Mouse (Mus musculus) intestine, embryonic 14.5 days (tissue): ENCODE measurements at regions not wholly inside any gene's neighbourhood (a gene's known extent, or its start where the extent isn't known, plus 50 kb on each side); places are given as distances from the start of the nearest gene placed in this dataset.
A peak's percentile ranks its signal among the peaks of the same experiment; 100 is the strongest.

Experiments
- ATAC-seq: fragments of 200-750 bp; cut with Nextera tagmentation; replicated peaks from 2 replicates; pipeline ENCODE4 v1.8.0; 2017; ENCODE audit warnings: low read depth, moderate number of reproducible peaks, moderate TSS enrichment, moderate library complexity; ENCODE audit not compliant: low FRiP score, low TSS enrichment
- DNase-seq: peaks from one replicate; pipeline ENCODE4 v3.0.0-alpha.2; 2018; ENCODE audit warnings: low spot score
- H3K27ac ChIP-seq: fragments of 300-500 bp; sonication (generic); 2 replicates; pipeline ENCODE4 v1.5.1; 2014; ENCODE audit warnings: low read depth, mild to moderate bottlenecking, control low read depth
- H3K27me3 ChIP-seq: fragments of 300-500 bp; sonication (generic); replicated peaks from 2 replicates; pipeline ENCODE4 v1.6.1; 2014; ENCODE audit warnings: low read length, control low read depth; ENCODE audit not compliant: control insufficient read depth, insufficient read depth
- H3K36me3 ChIP-seq: fragments of 300-500 bp; sonication (generic); 2 replicates; pipeline ENCODE4 v1.6.1; 2014; ENCODE audit warnings: low read length, control low read depth; ENCODE audit not compliant: control insufficient read depth, insufficient read depth
- H3K4me1 ChIP-seq: fragments of 300-500 bp; sonication (generic); replicated peaks from 2 replicates; pipeline ENCODE4 v1.6.1; 2014; ENCODE audit warnings: low read length, control low read depth, mixed read lengths; ENCODE audit not compliant: control insufficient read depth, insufficient read depth
- H3K4me2 ChIP-seq: fragments of 300-500 bp; sonication (generic); 2 replicates; pipeline ENCODE4 v1.6.1; 2014; ENCODE audit warnings: low read length
- H3K4me3 ChIP-seq: fragments of 300-500 bp; sonication (generic); 2 replicates; pipeline ENCODE4 v1.5.1; 2014; ENCODE audit warnings: low read depth, low read length, control low read depth, mixed read lengths
- H3K9ac ChIP-seq: fragments of 300-500 bp; sonication (generic); 2 replicates; pipeline ENCODE4 v1.6.1; 2014; ENCODE audit warnings: mild to moderate bottlenecking, low read length
- H3K9me3 ChIP-seq: fragments of 300-500 bp; sonication (generic); 2 replicates; pipeline ENCODE4 v1.6.1; 2016; ENCODE audit warnings: low read length, control low read depth; ENCODE audit not compliant: control insufficient read depth
- WGBS: fragments of 180-500 bp; shearing (Covaris S2); extraction: QIAGEN DNeasy Blood & Tissue Kit; methylation state at CpG from one replicate; pipeline ENCODE4 v1.1.7; 2014; 5-methylcytosine and 5-hydroxymethylcytosine counted together

DNA sequence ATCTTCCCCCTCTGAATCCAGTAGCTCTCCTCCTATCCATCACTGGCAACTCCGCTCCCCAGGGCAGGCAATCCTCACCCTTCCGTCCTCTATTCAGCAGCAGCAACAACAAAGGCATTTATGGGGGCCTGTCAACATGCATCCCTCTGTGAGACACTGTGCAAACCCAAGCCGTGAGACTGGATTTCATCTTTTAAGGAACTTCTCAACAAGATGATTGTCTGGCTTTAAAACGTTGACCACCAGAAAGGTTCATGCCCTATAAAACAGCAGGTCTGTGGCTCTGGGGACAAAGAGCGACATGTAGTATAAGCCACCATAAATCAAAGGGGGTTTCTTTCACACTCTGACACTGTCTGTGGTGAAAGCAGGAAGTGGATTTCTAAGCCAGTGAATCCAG, 171.4 kb downstream of the Sox4 start:
- Histone ChIP-seq H3K4me1 (peaks cover 28% of the 10 kb centered on the region; the same call in 1 of the 2 replicates), H3K27me3 (no peaks in the 10 kb centered on the region), H3K4me3 (no peak overlapping the region), H3K9ac (no peak overlapping the region), H3K27ac (peak overlapping the region; percentile 51; the same call in 1 of the 2 replicates), H3K4me2 (no peak overlapping the region), H3K36me3 (no peaks in the 10 kb centered on the region), H3K9me3 (no peaks in the 10 kb centered on the region)
- peak; percentile 58 for DNase-seq
- 19% methylated on average over 5 of the region's 5 CpGs for WGBS
- ATAC-seq: no peak

DNA sequence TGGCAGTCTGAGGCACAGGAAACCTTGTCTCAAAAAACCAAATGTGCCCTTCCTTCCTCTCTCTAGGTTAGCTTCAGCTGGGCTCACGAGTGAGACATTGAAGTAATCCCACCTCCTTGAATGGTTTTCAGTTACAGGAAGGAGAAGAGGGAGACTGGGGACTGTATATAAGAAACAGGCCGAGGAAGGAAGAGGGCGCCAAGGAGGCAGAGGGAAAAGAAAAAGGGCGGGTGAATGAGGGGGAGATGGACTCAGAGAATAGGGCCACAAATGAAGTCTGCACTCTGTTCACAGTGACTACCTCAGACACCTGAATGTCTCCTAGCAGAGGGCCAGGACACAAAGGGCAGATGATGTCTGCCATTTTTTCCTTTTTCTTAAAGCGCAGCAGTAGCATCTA, 171.9 kb downstream of the Sox4 start:
- no peaks in the 10 kb centered on the region for H3K9me3 ChIP-seq
- WGBS: 32% methylated on average over 5 of the region's 5 CpGs
- ATAC-seq (no peak), DNase-seq (no peak)
- H3K9ac ChIP-seq: no peak overlapping the region
- H3K4me3 ChIP-seq: no peak overlapping the region
- H3K4me1 ChIP-seq: peaks cover 24% of the 10 kb centered on the region; the same call in 1 of the 2 replicates
- no peak overlapping the region for H3K4me2 ChIP-seq
- H3K27me3 ChIP-seq: no peaks in the 10 kb centered on the region
- no peaks in the 10 kb centered on the region for H3K36me3 ChIP-seq
- peak overlapping the region; percentile 33; the same call in 1 of the 2 replicates for H3K27ac ChIP-seq

DNA sequence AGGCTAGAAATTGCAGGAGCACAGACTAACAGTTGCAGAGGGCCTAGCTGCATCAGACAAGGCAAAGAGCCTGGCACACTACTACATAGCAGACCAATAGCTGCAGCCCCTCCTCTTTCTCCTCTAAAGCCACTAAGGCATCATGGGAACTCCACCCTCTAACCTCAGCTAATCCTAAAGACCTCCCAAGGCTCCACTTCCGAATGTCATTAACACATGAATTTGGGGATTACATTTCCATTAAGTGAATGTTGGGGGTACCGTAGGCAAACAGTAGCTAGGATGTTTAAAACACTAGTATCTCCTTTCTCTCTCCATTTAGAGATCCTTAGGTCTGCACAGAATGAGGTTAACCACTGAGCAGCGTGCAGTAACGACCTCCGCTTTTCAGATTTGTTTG, 173.1 kb downstream of the Sox4 start:
- no peak for DNase-seq
- no peaks in the 10 kb centered on the region for H3K36me3 ChIP-seq
- no peak overlapping the region for H3K27ac ChIP-seq
- H3K27me3 ChIP-seq: no peaks in the 10 kb centered on the region
- H3K4me2 ChIP-seq: no peak overlapping the region
- no peak overlapping the region for H3K4me3 ChIP-seq
- no peak for ATAC-seq
- peaks cover 26% of the 10 kb centered on the region for H3K4me1 ChIP-seq
- no peaks in the 10 kb centered on the region for H3K9me3 ChIP-seq
- 79% methylated on average over 5 of the region's 5 CpGs for WGBS
- H3K9ac ChIP-seq: no peak overlapping the region

DNA sequence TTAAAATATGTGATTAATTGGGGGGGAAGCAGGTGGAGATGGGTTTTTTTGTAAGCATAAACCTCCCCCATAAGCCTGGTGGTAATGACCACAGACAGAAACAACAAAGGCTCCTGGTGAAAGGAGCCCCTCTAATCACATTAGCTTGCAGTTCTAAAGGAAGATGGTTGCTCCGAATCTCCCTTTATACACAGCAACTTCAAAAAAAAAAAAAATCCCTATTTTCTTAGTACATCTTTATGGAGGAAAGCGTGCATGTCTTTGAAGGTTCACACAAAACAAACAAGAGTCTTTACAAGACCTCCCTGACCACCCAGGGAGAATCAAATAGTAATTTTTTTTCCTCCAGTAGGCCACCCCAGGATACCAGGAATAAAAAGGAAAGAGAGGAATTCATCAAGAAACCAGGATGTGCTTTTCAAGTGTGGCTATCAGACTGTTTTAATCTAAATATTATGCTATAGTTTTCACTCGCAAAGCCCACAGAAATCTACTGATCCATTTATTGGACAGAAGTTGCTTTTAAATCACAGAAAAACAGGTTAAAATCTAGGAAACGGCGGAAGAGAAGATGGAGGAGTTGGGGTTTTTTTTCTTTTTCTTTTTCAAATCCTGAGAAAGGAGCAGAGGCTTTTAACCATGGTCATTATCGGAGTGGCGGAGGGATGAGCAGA, 178.2 kb downstream of the Sox4 start:
- Histone ChIP-seq H3K27me3 (no peaks in the 10 kb centered on the region), H3K4me3 (no peak overlapping the region), H3K9me3 (no peaks in the 10 kb centered on the region), H3K27ac (no peak overlapping the region), H3K9ac (no peak overlapping the region), H3K4me2 (no peak overlapping the region), H3K36me3 (no peaks in the 10 kb centered on the region), H3K4me1 (peaks cover 16% of the 10 kb centered on the region)
- no peak for ATAC-seq
- 34% methylated on average over 7 of the region's 7 CpGs for WGBS
- DNase-seq: no peak

DNA sequence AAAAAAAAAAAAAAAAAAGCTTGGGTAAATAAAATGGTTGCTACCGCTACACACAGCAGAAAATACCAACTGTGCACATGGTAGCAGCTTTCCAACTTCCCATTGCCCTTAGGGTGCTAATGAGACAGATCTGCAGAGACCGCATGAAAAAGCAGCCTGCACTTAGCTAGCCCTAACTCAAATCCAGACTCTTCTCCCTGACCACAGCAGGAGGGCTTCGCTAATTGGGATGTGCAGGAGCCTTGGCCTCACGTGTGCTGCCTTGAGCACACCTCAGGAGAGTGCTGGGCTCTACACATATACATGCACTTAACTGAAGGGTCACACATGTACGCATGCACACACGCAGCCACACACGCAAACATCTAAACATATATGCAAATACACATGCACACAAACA, 178.9 kb downstream of the Sox4 start:
- peaks cover 21% of the 10 kb centered on the region for H3K4me1 ChIP-seq
- WGBS: 69% methylated on average over 7 of the region's 7 CpGs
- no peak overlapping the region for H3K9ac ChIP-seq
- no peak overlapping the region for H3K4me2 ChIP-seq
- H3K27me3 ChIP-seq: no peaks in the 10 kb centered on the region
- H3K27ac ChIP-seq: no peak overlapping the region
- H3K36me3 ChIP-seq: no peaks in the 10 kb centered on the region
- no peaks in the 10 kb centered on the region for H3K9me3 ChIP-seq
- ATAC-seq: no peak
- no peak overlapping the region for H3K4me3 ChIP-seq
- DNase-seq: no peak

DNA sequence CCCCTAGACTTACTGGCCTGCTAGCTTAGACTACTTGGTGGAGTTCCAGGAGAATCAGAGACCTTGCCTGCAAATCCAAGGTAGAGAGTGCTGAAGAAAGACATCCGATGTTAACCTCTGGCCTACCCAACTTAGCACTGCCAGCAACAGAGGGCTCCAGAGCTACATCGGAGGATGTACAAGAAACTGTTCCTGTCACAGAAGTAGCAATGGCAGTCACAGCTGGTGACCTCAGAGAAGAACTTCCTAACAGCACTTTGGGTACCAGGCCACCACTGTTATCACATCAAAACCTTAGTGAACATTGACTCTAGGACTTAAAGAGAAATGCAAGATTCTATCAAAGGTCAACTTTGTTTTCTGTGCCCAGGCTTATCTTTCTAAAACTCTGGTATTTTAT, 180.0 kb downstream of the Sox4 start:
- Histone ChIP-seq H3K27me3 (no peaks in the 10 kb centered on the region), H3K36me3 (no peaks in the 10 kb centered on the region), H3K4me1 (peaks cover 30% of the 10 kb centered on the region), H3K4me2 (no peak overlapping the region), H3K4me3 (no peak overlapping the region), H3K9ac (no peak overlapping the region), H3K9me3 (no peaks in the 10 kb centered on the region), H3K27ac (no peak overlapping the region)
- DNase-seq: no peak
- no peak for ATAC-seq
- 86% methylated on average over 2 of the region's 2 CpGs for WGBS

DNA sequence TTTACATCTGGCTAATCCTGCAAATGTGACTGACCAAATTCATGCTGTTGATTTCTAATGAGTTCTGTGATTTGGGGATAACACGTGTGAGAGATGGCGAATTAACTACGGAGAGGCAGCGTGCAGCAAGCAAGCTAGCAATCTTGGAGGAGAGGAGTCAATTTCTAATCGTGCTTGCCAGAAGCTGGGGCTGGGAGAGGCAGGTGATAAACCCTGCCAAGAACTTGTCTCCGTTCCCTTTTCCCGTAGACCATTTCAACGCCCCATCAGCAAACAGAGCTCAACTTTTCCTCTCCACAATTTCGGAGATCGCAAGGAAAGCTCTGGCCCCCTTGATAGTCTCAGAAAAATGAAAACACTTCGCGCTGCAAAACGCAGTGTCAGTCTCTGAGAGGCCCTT, 183.0 kb downstream of the Sox4 start:
- Histone ChIP-seq H3K27ac (peak overlapping the region; percentile 44; the same call in 1 of the 2 replicates), H3K4me1 (peaks cover 26% of the 10 kb centered on the region), H3K9me3 (no peaks in the 10 kb centered on the region), H3K27me3 (no peaks in the 10 kb centered on the region), H3K4me3 (no peak overlapping the region), H3K4me2 (peak overlapping the region; percentile 40), H3K36me3 (no peaks in the 10 kb centered on the region), H3K9ac (no peak overlapping the region)
- DNase-seq: peak; percentile 59
- ATAC-seq: no peak
- 8% methylated on average over 13 of the region's 13 CpGs for WGBS

DNA sequence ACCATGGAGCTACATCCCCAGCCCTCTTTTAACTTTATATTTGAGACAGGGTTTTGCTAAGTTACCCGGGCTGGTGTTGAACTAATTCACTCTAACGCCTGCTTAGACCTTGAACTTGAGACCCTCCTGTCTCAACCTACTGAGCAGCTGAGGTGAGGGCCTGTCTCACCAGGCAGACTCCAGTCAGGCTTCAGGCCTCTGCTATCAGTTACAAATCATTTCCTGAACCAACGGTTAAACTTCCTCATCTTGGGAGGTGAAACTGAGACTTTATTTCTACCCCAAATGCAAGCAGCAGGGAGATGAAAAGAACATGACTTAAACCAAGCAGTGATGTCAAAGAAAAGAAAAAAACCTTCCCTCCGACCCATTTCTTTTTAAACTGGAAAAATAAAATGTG, 183.5 kb downstream of the Sox4 start:
- 50% methylated on average over 4 of the region's 4 CpGs for WGBS

DNA sequence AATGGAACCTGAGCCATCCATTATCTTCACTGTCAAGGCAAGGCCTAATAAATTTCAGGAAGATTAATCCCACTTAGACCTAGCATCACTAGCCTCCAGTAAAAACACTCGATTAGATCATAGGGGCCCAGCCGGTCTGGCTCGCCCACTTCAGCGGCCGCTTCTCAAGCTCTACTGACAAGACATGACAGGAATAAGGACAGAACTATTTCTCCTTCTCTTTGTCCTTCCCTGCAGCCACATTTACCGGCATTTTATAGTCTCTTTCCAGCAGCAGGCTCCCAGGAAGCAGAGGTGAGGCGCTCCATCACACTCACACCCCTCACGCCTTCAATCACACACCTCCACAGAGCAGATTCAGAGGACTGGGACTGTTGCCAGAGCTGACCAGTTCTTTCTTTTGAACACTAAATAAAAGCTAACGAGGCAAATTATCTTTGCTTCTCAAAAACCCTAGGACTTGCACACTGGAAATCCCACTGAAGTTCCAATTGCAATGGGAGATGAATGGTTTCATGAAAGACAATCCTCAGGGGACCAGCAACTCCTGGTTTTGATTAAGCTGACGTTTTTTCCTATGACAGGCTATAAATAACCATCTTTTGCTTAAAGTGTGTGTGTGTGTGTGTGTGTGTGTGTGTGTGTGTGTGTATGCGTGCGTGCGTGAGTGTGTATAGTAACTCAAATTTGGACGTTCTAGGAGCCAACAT, 184.6 kb downstream of the Sox4 start:
- no peak overlapping the region for H3K4me3 ChIP-seq
- no peak overlapping the region for H3K27ac ChIP-seq
- H3K4me1 ChIP-seq: peaks cover 23% of the 10 kb centered on the region
- no peak overlapping the region for H3K4me2 ChIP-seq
- no peaks in the 10 kb centered on the region for H3K27me3 ChIP-seq
- 44% methylated on average over 14 of the region's 14 CpGs for WGBS
- H3K9me3 ChIP-seq: no peaks in the 10 kb centered on the region
- H3K9ac ChIP-seq: no peak overlapping the region
- no peaks in the 10 kb centered on the region for H3K36me3 ChIP-seq
- ATAC-seq (no peak), DNase-seq (no peak)

More for the DNA sequence above, 183.5 kb downstream of the Sox4 start:
- Histone ChIP-seq H3K4me2 (no peak overlapping the region; the same call in 1 of the 2 replicates), H3K9me3 (no peaks in the 10 kb centered on the region), H3K27me3 (no peaks in the 10 kb centered on the region), H3K4me3 (no peak overlapping the region), H3K4me1 (peaks cover 23% of the 10 kb centered on the region), H3K27ac (peak overlapping the region; percentile 44; the same call in 1 of the 2 replicates), H3K36me3 (no peaks in the 10 kb centered on the region), H3K9ac (no peak overlapping the region)
- ATAC-seq (no peak), DNase-seq (no peak)
